Mouse (Mus musculus) intestine, postnatal 0 days (tissue): ENCODE data around the gene Ddx43. TPM values are rescaled to one million over a fixed set of nuclear protein-coding genes. Genes with fewer than 3 reads are reported as not detected.
A peak's percentile ranks its signal among the peaks of the same experiment; 100 is the strongest.
"Not testable (repeated sequence)": the region's sequence is repeated elsewhere in the genome, so short reads cannot be mapped to it uniquely, and the experiment has no call there.

Experiments used
- ATAC-seq: fragments of 200-750 bp; cut with Nextera tagmentation; 2 replicates; pipeline ENCODE4 v1.8.0; 2017; ENCODE audit warnings: mild to moderate bottlenecking, moderate TSS enrichment, moderate library complexity
- H3K27ac ChIP-seq: fragments of 300-500 bp; sonication (generic); 2 replicates; pipeline ENCODE4 v1.5.1; 2014; ENCODE audit warnings: mild to moderate bottlenecking, low read depth, low read length, moderate library complexity
- H3K27me3 ChIP-seq: fragments of 300-500 bp; sonication (generic); replicated peaks from 2 replicates; pipeline ENCODE4 v1.6.1; 2014; ENCODE audit warnings: low read length, mixed read lengths; ENCODE audit not compliant: control insufficient read depth, insufficient read depth
- H3K36me3 ChIP-seq: fragments of 300-500 bp; sonication (generic); 2 replicates; pipeline ENCODE4 v1.6.1; 2014; ENCODE audit warnings: mild to moderate bottlenecking, moderate library complexity; ENCODE audit not compliant: control insufficient read depth, insufficient read depth
- H3K4me1 ChIP-seq: fragments of 300-500 bp; sonication (generic); replicated peaks from 2 replicates; pipeline ENCODE4 v1.6.1; 2014; ENCODE audit warnings: antibody characterized with exemption, low read length, mixed read lengths; ENCODE audit not compliant: control insufficient read depth, insufficient read depth
- H3K4me2 ChIP-seq: fragments of 300-500 bp; sonication (generic); replicated peaks from 2 replicates; pipeline ENCODE4 v1.6.1; 2014; ENCODE audit warnings: low read depth, mild to moderate bottlenecking, moderate library complexity
- H3K4me3 ChIP-seq: fragments of 300-500 bp; sonication (generic); 2 replicates; pipeline ENCODE4 v1.5.1; 2014; ENCODE audit warnings: low read depth, low read length
- H3K9ac ChIP-seq: fragments of 300-500 bp; sonication (generic); 2 replicates; pipeline ENCODE4 v1.6.1; 2014; ENCODE audit warnings: mild to moderate bottlenecking, low read depth, low read length
- H3K9me3 ChIP-seq: fragments of 300-500 bp; sonication (generic); 2 replicates; pipeline ENCODE4 v1.6.1; 2016; ENCODE audit warnings: mixed run types; ENCODE audit not compliant: control insufficient read depth
- CTCF ChIP-seq: sonication (generic); IDR thresholded peaks from 2 replicates; pipeline ENCODE4 v1.5.1; 2016; ENCODE audit warnings: low read depth, mild to moderate bottlenecking, control low read depth, antibody characterized with exemption, moderate library complexity
- WGBS: fragments of 180-500 bp; shearing (Covaris S2); extraction: QIAGEN DNeasy Blood & Tissue Kit; methylation state at CpG from one replicate; pipeline ENCODE4 v1.1.7; 2014; 5-methylcytosine and 5-hydroxymethylcytosine counted together
- polyA plus RNA-seq: library from polyadenylated mRNA; unstranded; fragments of >200 nt; fragmentation: Nextera tagmentation; extraction: Ambion mirVana; gene quantifications from 2 replicates; pipeline ENCODE4 v1.2.1, GENCODE M21; 2015

Ddx43 gene
- polyA plus RNA-seq = 0.05 and 0.10 TPM in 2 replicates

- Histone ChIP-seq H3K4me3 (peak within 1 kb of the TSS; percentile 41), H3K36me3 (no peaks in the 10 kb centered on the region), H3K27ac (no peak within 1 kb of the TSS), H3K9ac (no peak within 1 kb of the TSS), H3K9me3 (no peaks in the 10 kb centered on the region), H3K4me1 (no peaks in the 10 kb centered on the region; the same call in 1 of the 2 replicates), H3K4me2 (peak within 1 kb of the TSS; percentile 66), H3K27me3 (peaks cover 40% of the 10 kb centered on the region)
- WGBS = 2% methylated on average over 92 of the region's 93 CpGs
- peak; percentile 61 for ATAC-seq
- TF ChIP-seq CTCF = no peak
Observed at GRCm38 (mm10) chr9:78395630-78396351, at the start of gene Ddx43. Ddx43 (plus strand) TSS chr9:78395777.

DNA sequence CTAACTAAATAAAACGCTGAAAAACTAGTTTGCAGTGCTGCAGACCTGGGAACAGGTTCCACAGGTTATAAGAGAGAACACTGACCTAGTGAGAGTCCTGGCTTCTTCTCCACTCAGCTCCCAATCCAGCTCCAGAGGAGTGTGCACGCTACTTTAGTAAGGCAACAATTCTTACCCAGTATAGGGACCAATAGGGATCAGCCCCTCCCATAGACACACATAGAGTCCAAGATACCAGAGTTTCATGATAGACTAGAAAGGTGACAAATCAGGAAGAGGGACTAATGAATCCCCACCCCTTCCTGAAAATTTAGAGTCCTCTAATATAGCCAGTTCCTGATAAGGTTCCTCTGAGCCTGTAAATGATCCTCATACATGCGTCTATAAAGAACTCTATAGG is 48.6 kb upstream of the Ddx43 start:
- Histone ChIP-seq H3K27me3 (no peaks in the 10 kb centered on the region), H3K27ac (no peak overlapping the region), H3K9ac (no peak overlapping the region), H3K4me2 (peak overlapping the region; percentile 27; the same call in 1 of the 2 replicates), H3K36me3 (no peaks in the 10 kb centered on the region), H3K4me3 (no peak overlapping the region), H3K4me1 (no peaks in the 10 kb centered on the region), H3K9me3 (no peaks in the 10 kb centered on the region)
- ATAC-seq = peak; percentile 52
- no peak for TF ChIP-seq CTCF
- 39% methylated on average over 3 of the region's 3 CpGs for WGBS

DNA sequence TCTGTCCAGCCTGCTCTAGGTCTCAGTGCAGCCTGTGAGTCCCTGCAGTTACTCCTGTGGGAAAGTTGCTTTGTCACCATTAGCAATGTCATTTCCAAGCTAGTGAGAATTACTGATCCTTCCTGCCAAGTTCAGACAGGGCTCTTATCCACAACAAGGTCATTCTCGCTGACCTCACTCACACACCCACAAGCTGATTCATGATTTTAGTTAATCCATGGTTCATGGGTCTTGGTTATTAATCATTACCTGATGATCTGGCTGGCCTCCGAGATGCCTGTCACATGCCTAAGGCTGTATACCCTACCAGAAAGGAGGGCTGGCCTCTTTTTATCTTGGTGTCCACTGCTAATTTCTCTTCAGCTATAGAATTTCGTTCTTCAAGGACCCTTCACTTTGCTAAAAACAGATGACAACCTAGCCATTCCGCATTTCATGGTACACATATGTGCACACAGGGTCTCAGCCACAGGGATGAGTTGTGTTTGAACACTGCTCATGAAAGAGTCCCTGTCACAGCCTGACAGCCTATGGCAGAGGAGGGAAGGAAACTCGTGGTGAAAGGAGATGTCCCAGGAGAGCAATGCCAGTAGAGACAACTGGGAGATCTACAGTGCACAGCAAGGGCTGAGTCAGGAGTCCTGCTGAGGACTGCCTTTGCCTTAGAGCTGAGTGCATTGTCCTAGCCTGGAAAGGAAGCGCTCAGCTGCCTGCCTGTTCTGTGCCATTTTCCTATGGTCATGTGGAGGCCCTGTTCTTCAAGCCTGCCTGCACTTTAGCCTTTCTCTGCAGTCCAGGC is 47.2 kb upstream of the Ddx43 start:
- 46% methylated on average over 6 of the region's 6 CpGs for WGBS
- H3K9ac ChIP-seq, H3K4me2 ChIP-seq, H3K4me1 ChIP-seq, H3K9me3 ChIP-seq, H3K36me3 ChIP-seq, H3K4me3 ChIP-seq, H3K27me3 ChIP-seq: not testable (repeated sequence)
- H3K27ac ChIP-seq = peak overlapping the region; percentile 75
- ATAC-seq = peak; percentile 85

- H3K9me3 ChIP-seq, H3K4me1 ChIP-seq, H3K9ac ChIP-seq, ATAC-seq, H3K4me3 ChIP-seq, H3K36me3 ChIP-seq, H3K27me3 ChIP-seq, H3K4me2 ChIP-seq: not testable (repeated sequence)
- 77% methylated on average over 3 of the region's 3 CpGs for WGBS
- H3K27ac ChIP-seq = peak overlapping the region; percentile 75; the same call in 1 of the 2 replicates
Observed at GRCm38 (mm10) chr9:78349141-78349540, 46.4 kb upstream of the Ddx43 start.

DNA sequence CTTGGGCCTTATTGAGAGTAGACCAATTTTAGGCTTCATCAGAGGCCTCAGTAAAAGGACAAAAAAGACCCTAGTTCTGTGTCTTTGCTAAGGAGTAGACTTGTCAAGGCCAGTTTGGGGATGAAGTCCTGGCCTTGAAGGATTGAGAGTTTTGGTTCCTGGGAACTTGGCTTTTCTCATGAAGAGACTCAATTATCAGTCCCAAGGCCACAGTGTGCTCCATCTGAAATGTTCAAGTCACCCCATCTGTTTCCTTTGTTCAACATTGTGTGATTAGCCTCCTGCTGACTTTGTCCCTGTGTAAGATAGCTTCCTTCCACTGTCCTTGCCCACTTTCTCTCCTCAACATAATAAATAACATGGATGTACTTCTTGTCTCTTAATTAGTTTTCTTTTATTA is 45.6 kb upstream of the Ddx43 start:
- H3K4me2 ChIP-seq, H3K4me3 ChIP-seq, ATAC-seq, H3K27ac ChIP-seq, H3K9me3 ChIP-seq, H3K4me1 ChIP-seq, H3K36me3 ChIP-seq, H3K27me3 ChIP-seq, H3K9ac ChIP-seq: not testable (repeated sequence)

DNA sequence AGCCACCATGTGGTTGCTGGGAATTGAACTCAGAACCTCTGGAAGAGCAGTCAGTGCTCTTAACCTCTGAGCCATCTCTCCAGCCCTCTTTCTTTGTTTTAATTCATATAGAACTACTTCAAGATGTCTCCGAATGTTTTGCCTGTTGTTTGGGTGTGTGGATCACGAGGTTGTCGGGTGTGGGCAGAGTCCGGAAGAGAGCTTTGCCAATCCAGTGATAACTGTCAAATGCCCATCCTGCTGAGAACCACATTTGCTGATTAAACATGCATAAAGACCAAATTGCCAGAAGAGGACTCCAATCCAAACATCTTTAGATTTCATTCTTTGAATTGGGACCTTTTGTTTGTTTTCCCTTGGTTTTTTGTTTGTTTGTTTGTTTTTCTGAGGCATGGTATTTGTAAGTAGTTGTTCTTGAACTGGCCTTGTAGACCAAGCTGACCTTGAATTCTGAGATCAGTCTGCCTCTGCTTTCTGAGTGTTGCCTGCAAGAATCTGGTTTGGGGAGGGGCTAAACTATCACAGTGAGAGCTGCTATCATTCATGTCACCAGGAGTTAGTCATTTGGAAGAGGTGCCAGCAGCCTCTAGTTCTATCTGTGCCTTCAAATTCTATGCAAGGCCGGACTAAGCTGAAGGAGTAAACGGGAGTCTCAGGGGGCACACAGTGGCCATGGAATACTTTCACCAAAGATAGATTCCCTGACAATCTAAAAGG is 43.9 kb upstream of the Ddx43 start:
- Histone ChIP-seq H3K4me1 (no peaks in the 10 kb centered on the region), H3K9ac (no peak overlapping the region), H3K36me3 (no peaks in the 10 kb centered on the region), H3K27me3 (no peaks in the 10 kb centered on the region), H3K4me2 (no peak overlapping the region), H3K4me3 (no peak overlapping the region), H3K9me3 (no peaks in the 10 kb centered on the region), H3K27ac (no peak overlapping the region)
- WGBS = 81% methylated on average over 6 of the region's 6 CpGs
- ATAC-seq = no peak
- no peak for TF ChIP-seq CTCF
